Mouse (Mus musculus): ENCODE results near the gene Farp1.

DNA sequence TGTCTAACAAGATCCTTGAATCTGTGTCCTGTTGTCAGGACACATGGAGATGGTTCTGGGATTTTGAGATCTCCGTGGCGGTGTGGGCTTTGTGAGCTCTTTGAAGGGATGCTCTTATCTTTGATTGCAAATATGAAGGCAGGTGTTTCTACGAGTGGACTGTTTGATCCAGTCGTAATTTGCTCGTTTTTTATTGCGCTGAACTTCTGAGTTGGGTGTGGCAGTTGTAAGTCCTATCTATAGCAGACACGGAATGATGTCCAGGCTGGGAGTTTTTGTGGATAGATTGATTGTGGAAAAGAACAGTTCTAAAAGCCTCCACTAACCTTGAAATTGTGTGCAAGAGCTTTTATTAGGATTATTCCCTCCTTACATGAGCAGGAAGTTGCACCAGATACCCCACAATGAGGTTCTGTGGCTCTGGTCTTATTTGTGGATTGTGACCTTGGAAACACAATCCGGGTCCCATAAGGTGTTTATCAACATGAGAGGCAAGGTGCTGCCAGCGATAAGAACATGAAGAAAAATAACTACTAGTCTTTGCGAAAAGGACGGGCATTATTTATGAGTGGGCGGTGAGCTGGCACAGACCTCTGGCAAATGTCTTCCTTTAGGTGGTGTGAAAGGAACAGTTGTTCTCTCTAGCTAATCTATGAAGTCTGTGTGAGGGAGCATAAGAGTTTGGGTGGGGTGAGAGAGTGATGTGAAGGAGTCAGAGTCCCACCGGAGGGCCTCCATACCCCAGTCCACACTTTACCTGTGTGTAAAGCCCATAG lies 75.7 kb downstream of the Farp1 start:
- no peak for TF ChIP-seq CTCF (IDR thresholded peaks at IDR 0.05; ENCODE audit: low read depth, low read length)
- no peak for TF ChIP-seq POLR2A (IDR thresholded peaks at IDR 0.05; ENCODE audit: insufficient read depth, low read length)
- no peak for TF ChIP-seq EP300 (IDR thresholded peaks at IDR 0.05; ENCODE audit: insufficient read depth, low read depth, low read length)
